Mouse (Mus musculus) C2C12 (cell line): ENCODE measurements around the gene Pear1.

Experiments
- CTCF ChIP-seq: IDR thresholded peaks from one replicate; pipeline ENCODE4 v1.5.1; 2011; ENCODE audit not compliant: control insufficient read depth, insufficient read depth, insufficient read length
- MYOG ChIP-seq: IDR thresholded peaks from one replicate; pipeline ENCODE4 v1.6.1; 2011; ENCODE audit not compliant: control insufficient read depth, insufficient read length; ENCODE audit errors: extremely low read depth

DNA sequence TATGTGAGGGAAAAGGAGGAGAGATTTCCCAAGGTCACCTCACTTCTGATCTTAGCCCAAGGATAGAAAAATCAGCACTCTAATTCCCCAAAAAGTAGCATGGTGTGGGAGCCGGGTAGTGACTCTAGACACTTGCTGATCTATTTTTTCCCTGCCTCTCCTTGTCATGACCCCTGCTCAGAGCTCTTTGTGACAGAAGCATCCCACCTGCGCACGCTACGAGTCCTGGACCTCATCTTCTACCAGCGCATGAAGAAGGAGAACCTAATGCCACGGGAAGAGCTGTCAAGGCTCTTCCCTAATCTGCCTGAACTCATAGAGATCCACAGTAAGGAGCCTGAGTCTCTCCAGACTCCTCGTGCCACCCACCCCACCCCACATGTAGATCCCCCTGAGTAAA is 97.9 kb downstream of the Pear1 start:
- TF ChIP-seq MYOG: no peak
- TF ChIP-seq CTCF: no peak
